Mouse (Mus musculus) hindbrain, embryonic 11.5 days (tissue): Measurements from ENCODE around the gene Olfr815. TPM values are rescaled to one million over a fixed set of nuclear protein-coding genes. Genes with fewer than 3 reads are reported as not detected.
"Not testable (repeated sequence)": the region's sequence is repeated elsewhere in the genome, so short reads cannot be mapped to it uniquely, and the experiment has no call there.

Experiments used
- ATAC-seq: fragments of 200-750 bp; cut with Nextera tagmentation; 2 replicates; pipeline ENCODE4 v1.8.0; 2017; ENCODE audit warnings: mild to moderate bottlenecking, moderate TSS enrichment, moderate library complexity; ENCODE audit not compliant: low FRiP score
- DNase-seq: peaks from one replicate; pipeline ENCODE4 v3.0.0-alpha.2; 2015; ENCODE audit warnings: low spot score
- H3K27ac ChIP-seq: fragments of 300-500 bp; sonication (generic); 2 replicates; pipeline ENCODE4 v1.5.1; 2014; ENCODE audit warnings: mild to moderate bottlenecking, low read depth, low read length
- H3K27me3 ChIP-seq: fragments of 300-500 bp; sonication (generic); 2 replicates; pipeline ENCODE4 v1.6.1; 2014; ENCODE audit warnings: mild to moderate bottlenecking, low read length, moderate library complexity, mixed read lengths; ENCODE audit not compliant: control insufficient read depth, insufficient read depth
- H3K36me3 ChIP-seq: fragments of 300-500 bp; sonication (generic); 2 replicates; pipeline ENCODE4 v1.6.1; 2014; ENCODE audit warnings: mild to moderate bottlenecking, low read length, moderate library complexity, mixed read lengths; ENCODE audit not compliant: control insufficient read depth, insufficient read depth
- H3K4me1 ChIP-seq: fragments of 300-500 bp; sonication (generic); replicated peaks from 2 replicates; pipeline ENCODE4 v1.6.1; 2014; ENCODE audit warnings: low read length, mixed read lengths; ENCODE audit not compliant: control insufficient read depth, insufficient read depth
- H3K4me2 ChIP-seq: fragments of 300-500 bp; sonication (generic); replicated peaks from 2 replicates; pipeline ENCODE4 v1.6.1; 2014; ENCODE audit warnings: mild to moderate bottlenecking, low read depth, low read length
- H3K4me3 ChIP-seq: fragments of 300-500 bp; sonication (generic); 2 replicates; pipeline ENCODE4 v1.5.1; 2014; ENCODE audit warnings: low read depth, low read length
- H3K9ac ChIP-seq: fragments of 300-500 bp; sonication (generic); 2 replicates; pipeline ENCODE4 v1.6.1; 2014; ENCODE audit warnings: low read depth, low read length
- H3K9me3 ChIP-seq: fragments of 300-500 bp; sonication (generic); 2 replicates; pipeline ENCODE4 v1.6.1; 2016; ENCODE audit warnings: low read length; ENCODE audit not compliant: control insufficient read depth
- WGBS: fragments of 180-500 bp; shearing (Covaris S2); extraction: QIAGEN DNeasy Blood & Tissue Kit; methylation state at CpG from one replicate; pipeline ENCODE4 v1.1.7; 2014; 5-methylcytosine and 5-hydroxymethylcytosine counted together
- polyA plus RNA-seq: library from polyadenylated mRNA; unstranded; fragments of >200 nt; fragmentation: Nextera tagmentation; extraction: Ambion mirVana; gene quantifications from 2 replicates; pipeline ENCODE4 v1.2.1, GENCODE M21; 2014

The Olfr815 gene
- polyA plus RNA-seq: not detected in 2 replicates

DNA sequence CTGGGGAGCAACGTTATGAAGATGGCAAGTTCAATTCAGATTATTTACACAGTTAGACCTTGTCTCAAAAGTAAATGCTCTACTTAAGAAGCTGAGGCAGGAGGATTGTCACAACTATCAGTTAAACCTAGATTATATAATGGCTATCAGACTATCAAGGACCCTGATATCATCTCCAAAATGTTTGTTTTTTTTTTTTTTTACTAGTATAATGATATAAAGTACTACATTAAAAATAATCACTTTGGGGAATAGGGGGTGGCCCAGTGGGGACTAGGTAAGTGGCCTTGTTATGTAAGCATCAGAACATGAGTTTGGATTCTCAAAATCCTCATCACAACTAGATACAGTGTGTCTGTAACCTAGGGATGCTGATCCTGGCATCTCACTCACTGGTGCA lies at the start of gene Olfr815:
Gene Olfr815, minus strand, starts transcription at position 101 of the 400 bp plus-strand sequence.
- not testable (repeated sequence) for H3K9ac ChIP-seq, H3K9me3 ChIP-seq, H3K27ac ChIP-seq, DNase-seq, H3K27me3 ChIP-seq, H3K4me2 ChIP-seq, ATAC-seq, H3K36me3 ChIP-seq, H3K4me3 ChIP-seq, H3K4me1 ChIP-seq
- no CpG with 5 or more reads among the region's 1 CpGs for WGBS

DNA sequence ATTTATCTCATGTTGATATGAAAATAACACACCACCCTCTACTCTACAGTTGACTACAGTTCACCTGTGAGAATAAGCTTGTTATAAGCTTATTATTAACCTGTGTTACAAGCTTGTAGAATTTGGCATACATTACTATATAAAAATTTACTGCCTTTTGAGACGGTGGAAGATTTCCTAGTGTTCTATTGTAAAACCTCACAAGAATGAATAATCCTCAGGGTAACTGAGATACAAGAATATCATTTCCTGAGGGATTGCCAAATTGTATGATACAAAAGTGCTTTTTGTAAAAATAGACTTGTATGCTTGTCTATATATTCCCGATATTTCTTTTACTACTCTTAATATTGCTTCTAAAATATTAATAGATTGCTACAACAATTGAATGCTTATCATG lies 43.3 kb upstream of the Olfr815 start, which contains the start of gene Olfr818:
Gene Olfr818, minus strand, starts transcription at position 101 of the 400 bp plus-strand sequence.
- 93% methylated on average over 2 of the region's 2 CpGs for WGBS
- H3K27ac ChIP-seq: no peak within 1 kb of the TSS
- H3K9ac ChIP-seq: no peak within 1 kb of the TSS
- no peak within 1 kb of the TSS for H3K4me2 ChIP-seq
- DNase-seq (no peak), ATAC-seq (no peak)
- H3K9me3 ChIP-seq: no peaks in the 10 kb centered on the region
- H3K27me3 ChIP-seq: no peaks in the 10 kb centered on the region
- no peaks in the 10 kb centered on the region for H3K4me1 ChIP-seq
- H3K36me3 ChIP-seq: no peaks in the 10 kb centered on the region
- H3K4me3 ChIP-seq: no peak within 1 kb of the TSS

DNA sequence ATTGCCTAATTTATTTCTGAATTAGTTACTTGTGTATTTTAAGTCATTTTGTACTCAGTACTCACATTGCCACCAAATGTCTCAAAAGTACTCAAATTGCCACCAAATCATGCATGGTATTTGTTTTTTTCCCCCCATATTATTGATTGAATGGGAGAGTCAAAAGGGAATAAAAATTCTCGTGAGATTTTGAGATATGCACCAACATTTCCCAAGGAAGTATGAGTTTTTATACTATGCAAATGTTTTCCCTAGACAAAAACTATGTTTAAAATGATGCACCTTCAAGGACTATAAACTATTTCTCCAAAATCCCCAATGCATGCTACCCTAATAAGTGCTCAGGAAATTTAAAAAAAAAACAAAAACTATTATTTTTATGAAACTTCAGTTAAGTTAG lies 9.8 kb upstream of the Olfr815 start, which contains the start of gene Olfr816:
Gene Olfr816, minus strand, starts transcription at position 101 of the 400 bp plus-strand sequence.
- Histone ChIP-seq H3K9me3 (no peaks in the 10 kb centered on the region), H3K27ac (no peak within 1 kb of the TSS), H3K9ac (no peak within 1 kb of the TSS), H3K27me3 (no peaks in the 10 kb centered on the region), H3K4me1 (no peaks in the 10 kb centered on the region), H3K4me3 (no peak within 1 kb of the TSS), H3K4me2 (no peak within 1 kb of the TSS), H3K36me3 (no peaks in the 10 kb centered on the region)
- ATAC-seq (no peak), DNase-seq (no peak)
- WGBS: 67% methylated on average over 1 of the region's 1 CpGs

DNA sequence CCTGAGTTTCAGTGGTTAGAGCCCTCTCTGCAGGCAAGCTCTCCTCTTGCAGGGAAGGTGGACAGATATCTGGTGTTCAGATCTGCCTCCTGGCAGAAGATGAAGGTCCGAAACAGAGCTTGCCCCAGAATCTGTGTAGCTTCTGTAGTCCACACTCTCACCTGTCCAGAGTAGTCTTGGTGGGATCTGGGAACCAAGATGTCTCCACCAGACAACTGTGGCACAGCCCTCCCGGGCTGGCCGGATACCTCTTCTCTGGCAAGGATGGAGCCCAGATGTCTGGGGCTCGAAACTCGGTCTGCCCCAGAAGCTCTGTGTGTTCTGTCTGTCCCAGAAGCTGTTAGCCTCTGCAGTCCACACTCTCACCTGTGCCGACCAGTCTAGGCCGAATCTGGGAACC lies 19.7 kb downstream of the Olfr815 start:
- Histone ChIP-seq H3K4me3 (no peak overlapping the region), H3K4me2 (no peak overlapping the region), H3K27ac (no peak overlapping the region), H3K27me3 (no peaks in the 10 kb centered on the region), H3K36me3 (no peaks in the 10 kb centered on the region), H3K9me3 (no peaks in the 10 kb centered on the region), H3K4me1 (no peaks in the 10 kb centered on the region), H3K9ac (no peak overlapping the region)
- ATAC-seq (no peak), DNase-seq (no peak)
- 90% methylated on average over 7 of the region's 7 CpGs for WGBS

DNA sequence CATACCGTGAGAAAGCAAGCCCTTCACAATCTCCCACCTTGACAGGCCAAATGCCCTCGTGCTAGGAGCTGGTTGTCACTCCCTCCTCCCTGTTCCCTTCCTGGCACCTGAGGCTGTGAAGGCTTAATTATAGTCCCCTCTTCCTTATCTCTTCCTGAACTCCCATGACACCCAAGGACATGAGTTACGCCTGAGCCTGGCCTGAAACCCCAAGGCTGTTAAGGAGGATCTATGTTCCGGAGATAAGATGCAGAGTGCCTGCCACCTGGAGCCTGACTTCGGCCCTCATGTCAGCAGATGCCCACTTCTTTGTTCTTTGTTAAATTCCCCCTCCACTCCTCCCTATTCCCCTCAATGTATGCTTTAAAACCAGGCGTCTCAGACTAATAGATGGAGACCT lies 20.2 kb downstream of the Olfr815 start:
- not testable (repeated sequence) for H3K27ac ChIP-seq, H3K36me3 ChIP-seq, ATAC-seq, H3K9ac ChIP-seq, H3K9me3 ChIP-seq, H3K27me3 ChIP-seq, DNase-seq, H3K4me3 ChIP-seq, H3K4me2 ChIP-seq, H3K4me1 ChIP-seq
- WGBS: 86% methylated on average over 6 of the region's 6 CpGs

DNA sequence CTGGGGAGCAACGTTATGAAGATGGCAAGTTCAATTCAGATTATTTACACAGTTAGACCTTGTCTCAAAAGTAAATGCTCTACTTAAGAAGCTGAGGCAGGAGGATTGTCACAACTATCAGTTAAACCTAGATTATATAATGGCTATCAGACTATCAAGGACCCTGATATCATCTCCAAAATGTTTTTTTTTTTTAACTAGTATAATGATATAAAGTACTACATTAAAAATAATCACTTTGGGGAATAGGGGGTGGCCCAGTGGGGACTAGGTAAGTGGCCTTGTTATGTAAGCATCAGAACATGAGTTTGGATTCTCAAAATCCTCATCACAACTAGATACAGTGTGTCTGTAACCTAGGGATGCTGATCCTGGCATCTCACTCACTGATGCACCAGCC lies 25.9 kb downstream of the Olfr815 start, which contains the start of gene Olfr814:
Gene Olfr814, minus strand, starts transcription at position 101 of the 400 bp plus-strand sequence.
- not testable (repeated sequence) for H3K27ac ChIP-seq, H3K4me2 ChIP-seq, ATAC-seq, H3K27me3 ChIP-seq, DNase-seq, H3K4me1 ChIP-seq, H3K36me3 ChIP-seq, H3K4me3 ChIP-seq, H3K9ac ChIP-seq, H3K9me3 ChIP-seq
- WGBS: no CpG with 5 or more reads among the region's 1 CpGs

DNA sequence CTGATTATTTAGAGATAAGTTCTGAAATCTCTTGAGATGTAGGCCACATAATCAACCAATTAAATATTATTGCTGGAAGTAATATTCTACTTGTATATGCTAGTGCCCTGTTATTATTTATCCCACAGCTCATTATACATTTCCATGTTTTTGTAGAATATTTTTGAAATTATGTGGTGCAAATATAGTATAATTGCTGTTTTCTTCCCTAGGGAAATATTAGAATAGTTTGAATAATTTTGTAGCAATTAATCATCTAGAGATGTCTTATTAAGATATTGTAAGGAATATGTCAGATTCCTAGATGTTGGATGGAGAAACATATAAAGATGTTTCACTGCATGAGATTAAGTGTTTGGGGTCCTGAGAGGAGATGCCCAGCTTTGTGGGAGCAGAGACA lies 50.6 kb downstream of the Olfr815 start, which contains the start of gene Olfr813:
Gene Olfr813, plus strand, starts transcription at position 301 of the 400 bp plus-strand sequence.
- ATAC-seq: no peak
- DNase-seq: no peak

More for the DNA sequence above, 50.6 kb downstream of the Olfr815 start, which contains the start of gene Olfr813:
- H3K4me3 ChIP-seq: no peak within 1 kb of the TSS
- no peaks in the 10 kb centered on the region for H3K9me3 ChIP-seq
- H3K4me1 ChIP-seq: no peaks in the 10 kb centered on the region
- no peak within 1 kb of the TSS for H3K4me2 ChIP-seq
- H3K27me3 ChIP-seq: no peaks in the 10 kb centered on the region
- H3K9ac ChIP-seq: no peak within 1 kb of the TSS
- no peak within 1 kb of the TSS for H3K27ac ChIP-seq
- no peaks in the 10 kb centered on the region for H3K36me3 ChIP-seq

Other genes starting within 250 kb of the Olfr815 start
- gene Olfr800, start 248.2 kb downstream of the Olfr815 start, polyA plus RNA-seq: not detected in 2 replicates
- gene Olfr801, start 232.0 kb downstream of the Olfr815 start, polyA plus RNA-seq: not detected in 2 replicates
- not detected in 2 replicates for gene Olfr802, start 217.7 kb downstream of the Olfr815 start, polyA plus RNA-seq
- gene Olfr803, start 211.6 kb downstream of the Olfr815 start, polyA plus RNA-seq: not detected in 2 replicates
- gene Olfr804, start 202.7 kb downstream of the Olfr815 start, polyA plus RNA-seq: not detected in 2 replicates
- gene Olfr805, start 176.5 kb downstream of the Olfr815 start, polyA plus RNA-seq: not detected in 2 replicates
- gene Olfr806, start 163.9 kb downstream of the Olfr815 start, polyA plus RNA-seq: not detected in 2 replicates
- not detected in 2 replicates for gene Olfr807, start 148.1 kb downstream of the Olfr815 start, polyA plus RNA-seq
- gene Olfr808, start 140.4 kb downstream of the Olfr815 start, polyA plus RNA-seq: not detected in 2 replicates
- not detected in 2 replicates for gene Olfr809, start 131.2 kb downstream of the Olfr815 start, polyA plus RNA-seq
- not detected in 2 replicates for gene Olfr810, start 111.0 kb downstream of the Olfr815 start, polyA plus RNA-seq
- not detected in 2 replicates for gene Olfr811, start 101.5 kb downstream of the Olfr815 start, polyA plus RNA-seq
- not detected in 2 replicates for gene Olfr812, start 59.8 kb downstream of the Olfr815 start, polyA plus RNA-seq
- not detected in 2 replicates for gene Olfr813, start 50.5 kb downstream of the Olfr815 start, polyA plus RNA-seq
- gene Olfr814, start 26.0 kb downstream of the Olfr815 start, polyA plus RNA-seq: not detected in 2 replicates
- not detected in 2 replicates for gene Olfr816, start 9.7 kb upstream of the Olfr815 start, polyA plus RNA-seq
- gene Olfr818, start 43.2 kb upstream of the Olfr815 start, polyA plus RNA-seq: not detected in 2 replicates
- gene Olfr819, start 61.4 kb upstream of the Olfr815 start, polyA plus RNA-seq: not detected in 2 replicates
- gene Olfr247, start 70.3 kb upstream of the Olfr815 start, polyA plus RNA-seq: not detected in 2 replicates
- gene Gm10310, start 79.2 kb upstream of the Olfr815 start, polyA plus RNA-seq: not detected in 2 replicates
- gene Olfr820, start 106.8 kb upstream of the Olfr815 start, polyA plus RNA-seq: not detected in 2 replicates
- not detected in 2 replicates for gene Olfr821, start 124.5 kb upstream of the Olfr815 start, polyA plus RNA-seq
- gene Olfr822, start 165.3 kb upstream of the Olfr815 start, polyA plus RNA-seq: not detected in 2 replicates
- gene Olfr823, start 209.5 kb upstream of the Olfr815 start, polyA plus RNA-seq: not detected in 2 replicates
- not detected in 2 replicates for gene Olfr824, start 224.1 kb upstream of the Olfr815 start, polyA plus RNA-seq